Mouse (Mus musculus): ENCODE data around the gene Pabpn1l.

DNA sequence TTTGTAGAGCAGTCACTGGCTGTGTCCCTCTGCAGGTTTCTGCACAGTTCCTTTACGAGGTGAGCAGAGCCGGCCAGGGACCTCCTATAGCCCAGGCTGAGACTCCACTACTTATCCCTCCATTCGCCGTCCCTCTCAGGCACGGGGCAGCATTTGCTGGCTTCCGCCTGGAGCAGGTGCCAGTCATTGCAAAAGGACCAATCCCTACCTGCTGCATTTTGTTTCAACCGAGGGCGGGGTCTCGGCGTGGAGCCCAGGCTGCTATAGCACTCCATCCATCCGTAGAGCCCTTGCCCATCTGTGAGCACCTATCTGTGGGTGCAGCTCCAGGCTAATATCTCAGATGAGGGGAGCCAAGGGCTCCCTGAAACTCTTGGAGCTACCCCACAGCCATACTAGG, 47.5 kb upstream of the Pabpn1l start:
- TF ChIP-seq POLR2A (IDR thresholded peaks at IDR 0.05; ENCODE audit: borderline replicate concordance, low read depth, low read length) = no peak
- TF ChIP-seq CTCF (IDR thresholded peaks at IDR 0.05; ENCODE audit: low read depth, low read length) = no peak
